Mouse (Mus musculus) MN1 (cell line): ENCODE data around the gene Dclk1.

Experiments
- DNase-seq: peaks from one replicate; pipeline ENCODE4 v3.0.0-alpha.2; 2016; ENCODE audit warnings: low spot score

Gene Dclk1

DNA sequence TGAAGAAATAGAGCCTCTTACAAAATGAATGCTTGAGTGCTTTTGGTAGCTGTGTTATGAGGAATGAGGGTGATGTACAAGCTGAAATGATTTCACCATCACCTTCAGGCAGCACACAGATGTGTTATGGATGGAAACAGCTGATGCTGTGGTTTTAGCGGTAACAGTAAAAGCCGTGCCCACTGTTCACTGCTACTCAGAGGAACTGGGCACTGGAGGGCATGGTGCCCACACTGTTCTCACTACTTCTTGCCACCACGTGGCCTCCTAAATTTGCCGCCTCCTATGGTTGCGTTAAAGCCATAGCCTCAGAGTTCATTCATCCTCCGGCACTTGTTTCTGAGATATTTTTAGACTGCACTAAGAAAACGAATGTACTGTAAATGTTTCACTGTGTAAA lies 18.0 kb downstream of the Dclk1 start:
- DNase-seq, result no peak

DNA sequence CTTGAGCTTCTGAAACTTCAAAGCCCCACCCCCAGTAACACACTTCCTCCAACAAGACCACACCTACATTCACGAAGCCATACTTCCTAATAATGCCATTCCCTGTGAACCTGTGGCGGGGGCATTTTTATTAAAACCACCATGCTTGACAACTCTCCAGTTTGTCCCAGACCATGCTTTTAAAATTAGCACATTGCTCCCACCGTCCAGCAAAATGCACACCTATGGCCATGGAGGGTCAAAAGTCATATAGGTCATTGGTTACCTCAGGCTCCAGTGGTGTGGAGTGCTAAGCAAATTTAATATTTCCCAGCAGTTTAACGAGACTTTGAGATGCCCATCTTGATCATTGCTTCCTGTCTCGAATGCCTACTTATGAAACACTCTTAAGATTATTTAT lies 23.9 kb downstream of the Dclk1 start:
- no peak for DNase-seq

DNA sequence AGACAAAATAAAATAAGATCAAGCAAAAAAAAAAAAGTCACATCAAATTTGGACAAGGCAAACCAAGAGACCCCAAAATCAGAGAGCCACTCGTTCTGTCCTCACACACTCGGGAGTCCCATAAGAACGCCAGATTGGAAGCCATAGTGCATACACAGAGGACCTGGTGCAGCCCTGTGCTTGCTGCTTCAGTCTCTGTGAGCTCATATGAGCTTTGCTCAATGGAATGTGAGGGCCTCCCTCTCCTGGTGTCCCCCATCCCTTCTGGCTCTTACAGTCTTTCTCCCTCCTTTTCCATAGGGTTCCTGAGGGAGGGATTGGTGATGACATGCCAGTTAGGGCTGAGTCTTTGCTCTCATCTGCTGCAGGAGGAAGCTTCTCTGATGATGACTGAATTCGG lies 27.6 kb downstream of the Dclk1 start:
- DNase-seq, result no peak

DNA sequence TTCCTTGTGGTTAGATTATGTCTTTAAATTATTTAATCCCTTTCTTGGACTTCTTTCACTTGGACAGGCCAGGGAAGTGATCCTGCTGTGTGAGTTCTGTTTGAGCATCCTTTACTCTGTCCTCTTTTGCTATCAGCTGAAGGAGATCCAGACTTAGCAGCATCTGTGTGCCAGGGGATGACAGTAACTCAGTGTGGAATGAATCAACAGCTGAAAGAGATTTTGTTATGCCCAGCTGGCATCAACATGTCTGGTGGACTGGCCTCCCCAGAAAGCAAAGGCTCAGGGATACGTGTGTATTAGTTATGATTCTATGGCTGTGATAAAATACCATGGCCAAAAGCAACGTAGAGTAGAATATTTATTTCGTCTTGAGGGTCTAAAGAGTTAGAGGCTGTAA lies 28.2 kb downstream of the Dclk1 start:
- no peak for DNase-seq

DNA sequence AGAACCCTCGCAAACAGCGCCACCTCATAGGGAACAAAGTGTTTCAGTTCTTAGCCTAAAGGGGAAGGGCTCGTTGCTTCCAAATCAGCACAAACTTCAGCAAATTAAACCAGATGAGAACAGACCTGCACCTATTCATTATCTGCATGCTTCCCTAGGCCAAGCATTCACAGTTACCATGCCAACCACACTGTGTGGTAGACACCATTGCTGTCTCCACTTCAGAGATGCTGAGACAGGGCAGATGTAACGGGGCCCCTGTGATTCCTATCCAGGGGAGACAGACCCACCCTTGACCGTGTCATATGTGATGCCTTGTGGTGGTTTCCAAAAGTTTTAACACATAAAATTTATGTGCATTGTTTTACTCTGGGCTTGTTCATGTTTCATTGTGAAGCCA lies 28.8 kb downstream of the Dclk1 start:
- no peak for DNase-seq

DNA sequence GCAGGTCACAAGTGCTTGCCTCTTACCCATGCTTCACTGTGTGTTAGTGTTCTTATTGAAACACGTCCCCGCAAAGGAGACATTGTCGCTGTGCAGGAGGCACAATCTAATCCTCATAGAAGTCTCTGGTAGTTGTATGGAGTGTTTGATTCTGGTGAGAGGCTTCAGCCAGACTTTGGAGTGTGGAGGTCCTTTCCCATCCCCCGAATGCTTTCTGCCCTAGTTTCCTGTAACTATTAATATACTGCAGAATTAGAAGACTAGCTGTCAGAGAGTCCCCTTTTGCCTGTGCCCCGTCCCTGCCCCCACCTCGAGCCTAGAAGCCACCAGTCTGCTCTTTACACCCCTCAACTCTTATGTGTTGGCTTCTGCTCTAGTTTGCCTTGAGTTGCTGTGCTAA lies 30.4 kb downstream of the Dclk1 start:
- no peak for DNase-seq

DNA sequence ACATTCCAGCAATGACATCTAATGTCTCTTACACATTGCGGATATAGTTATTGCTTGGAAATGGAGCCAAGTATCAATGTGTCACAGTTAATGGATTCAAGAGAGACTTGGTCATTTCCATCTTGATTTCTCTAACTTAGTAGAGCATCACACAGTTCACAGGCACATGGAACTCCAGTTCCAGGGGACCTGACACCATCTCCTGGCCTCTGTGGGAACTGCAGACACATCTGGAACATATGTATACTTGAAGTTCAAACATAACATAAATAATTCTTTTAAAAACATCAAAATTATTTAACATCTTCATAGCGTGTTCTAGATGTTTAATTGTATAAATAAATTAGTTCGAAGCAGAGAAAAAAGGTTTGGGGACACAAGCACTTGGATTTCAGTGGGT lies 34.3 kb downstream of the Dclk1 start:
- no peak for DNase-seq

DNA sequence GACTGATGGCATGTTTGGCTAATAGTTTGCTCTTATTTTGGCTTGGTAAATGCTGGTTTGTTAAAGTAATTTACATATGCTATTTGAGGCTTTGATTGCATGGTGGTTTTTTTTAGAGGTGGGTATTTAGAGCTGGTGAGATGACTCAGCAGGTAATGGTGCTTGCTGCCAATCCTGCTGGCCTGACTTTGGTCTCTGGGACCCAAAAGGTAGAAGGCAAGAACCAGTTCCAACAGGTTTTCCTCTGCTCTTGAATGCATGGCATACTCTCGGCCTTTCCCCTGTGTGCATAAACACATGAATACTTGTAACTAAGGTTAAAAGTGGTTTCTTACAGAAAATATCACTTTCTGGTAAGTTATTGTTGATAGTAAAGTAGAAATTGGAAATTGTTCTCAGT lies 34.7 kb downstream of the Dclk1 start:
- DNase-seq, result no peak

DNA sequence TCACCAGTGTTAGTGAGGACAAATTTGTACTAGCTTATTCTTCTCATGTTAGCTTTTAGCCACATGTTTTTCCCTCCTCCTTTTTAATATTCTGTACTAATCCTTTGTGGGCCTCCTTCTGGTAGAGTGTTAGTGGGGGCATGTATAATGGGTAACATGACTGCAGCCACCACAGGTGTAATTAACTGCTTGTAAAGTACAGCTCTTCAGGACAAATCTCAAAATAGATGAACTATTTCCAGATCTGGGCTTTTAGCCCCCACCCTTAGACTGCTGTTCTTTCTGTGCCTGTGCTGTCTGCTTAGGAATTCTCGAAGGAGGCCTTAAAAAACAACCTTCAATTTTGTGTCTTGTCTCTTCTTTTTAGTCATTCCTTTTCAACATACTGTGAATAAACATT lies 35.7 kb downstream of the Dclk1 start:
- DNase-seq, result no peak

DNA sequence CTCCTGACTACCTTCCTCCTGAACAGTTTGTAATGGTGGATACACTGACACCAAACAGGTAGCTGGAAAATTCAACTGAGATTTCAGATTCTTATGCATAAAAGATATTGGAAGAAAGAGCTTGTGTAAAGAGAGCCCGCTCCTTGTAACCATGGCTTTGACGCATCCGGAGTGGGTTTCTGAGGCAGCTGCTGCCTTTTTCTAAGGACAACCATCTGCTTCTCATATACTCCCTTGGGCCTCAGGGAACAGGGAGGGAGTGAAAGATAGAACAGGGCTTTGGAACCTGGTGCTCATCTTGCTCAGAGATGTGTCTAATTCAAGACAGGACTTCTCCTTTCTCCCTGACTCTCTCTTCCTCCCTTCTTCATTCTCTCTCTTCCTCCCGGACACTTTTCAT lies 37.8 kb downstream of the Dclk1 start:
- DNase-seq, result no peak

DNA sequence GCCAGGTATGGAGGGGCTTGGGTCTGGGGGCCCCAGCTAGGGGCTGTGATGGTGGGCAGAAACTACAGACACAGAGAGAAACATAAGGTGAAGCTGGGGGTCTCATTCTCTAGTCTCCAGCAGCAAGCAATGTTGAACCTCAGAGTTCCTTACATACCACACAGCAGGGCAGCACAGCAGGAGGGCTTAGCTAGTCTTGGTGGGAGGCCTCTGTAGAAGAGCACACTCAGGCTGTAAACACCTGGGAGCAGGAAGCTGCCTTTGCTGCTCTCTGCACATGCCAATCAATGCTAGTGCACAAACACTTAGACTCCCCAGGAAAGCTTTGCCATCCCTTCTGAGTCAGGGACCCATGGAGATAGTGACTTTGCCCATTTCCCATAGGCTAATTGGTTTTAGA lies 38.3 kb downstream of the Dclk1 start:
- DNase-seq, result no peak

DNA sequence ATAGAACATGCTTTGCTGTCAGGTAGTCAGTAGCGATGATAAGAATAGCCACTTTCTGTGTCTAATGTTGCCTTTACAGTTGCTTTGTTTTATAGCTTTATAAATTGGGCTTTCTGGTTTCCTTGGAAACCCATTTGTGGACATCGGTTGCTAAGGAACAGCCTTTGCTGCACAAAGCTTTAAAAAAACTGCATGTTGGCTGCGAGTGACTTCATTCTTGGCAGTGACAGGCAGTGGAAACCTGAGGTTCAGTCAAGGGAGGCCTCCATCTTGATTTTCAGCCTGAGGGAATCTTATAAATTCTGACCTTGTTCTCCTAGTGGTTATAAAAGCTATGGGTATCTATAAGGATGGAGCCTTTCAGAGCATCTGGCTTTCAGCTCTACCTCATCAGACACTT lies 42.1 kb downstream of the Dclk1 start:
- DNase-seq, result peak; percentile 81

DNA sequence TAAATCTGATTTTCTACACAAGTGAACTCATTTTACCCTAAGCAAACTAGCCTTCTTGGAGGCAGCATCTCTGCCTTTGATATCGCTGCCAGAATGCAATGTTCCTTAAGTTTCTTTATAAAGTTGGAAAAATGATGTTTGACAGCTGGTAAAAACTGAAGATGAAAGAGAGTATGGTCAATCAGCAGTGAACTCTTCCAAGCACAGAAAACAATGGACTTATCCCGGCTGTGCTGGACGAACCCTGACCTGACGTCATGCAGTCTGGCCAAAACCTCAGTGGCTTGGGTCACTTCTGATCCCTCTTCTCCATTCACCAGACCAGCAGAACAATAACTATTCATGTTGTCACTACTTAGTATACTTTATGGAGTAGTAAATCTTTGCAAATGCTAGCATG lies 46.6 kb downstream of the Dclk1 start:
- no peak for DNase-seq

DNA sequence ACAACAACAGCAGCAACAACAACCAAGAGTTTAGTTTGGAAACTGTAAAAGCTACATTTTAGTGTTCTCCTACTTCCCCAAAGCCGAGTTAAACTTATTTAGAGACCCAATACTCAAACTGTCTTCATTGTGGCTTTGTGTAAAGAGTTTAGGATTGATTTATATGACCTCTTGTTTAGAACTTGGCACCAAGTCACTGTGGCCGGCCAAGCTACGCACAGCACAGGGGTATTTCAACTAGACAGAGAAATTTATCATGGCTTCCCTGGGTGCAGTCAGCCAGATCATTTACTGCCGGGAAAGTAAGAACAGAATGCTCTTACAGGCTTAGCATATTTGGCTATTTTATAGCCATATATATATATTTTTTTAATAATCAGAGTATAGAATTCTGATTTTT lies 49.8 kb downstream of the Dclk1 start:
- no peak for DNase-seq

DNA sequence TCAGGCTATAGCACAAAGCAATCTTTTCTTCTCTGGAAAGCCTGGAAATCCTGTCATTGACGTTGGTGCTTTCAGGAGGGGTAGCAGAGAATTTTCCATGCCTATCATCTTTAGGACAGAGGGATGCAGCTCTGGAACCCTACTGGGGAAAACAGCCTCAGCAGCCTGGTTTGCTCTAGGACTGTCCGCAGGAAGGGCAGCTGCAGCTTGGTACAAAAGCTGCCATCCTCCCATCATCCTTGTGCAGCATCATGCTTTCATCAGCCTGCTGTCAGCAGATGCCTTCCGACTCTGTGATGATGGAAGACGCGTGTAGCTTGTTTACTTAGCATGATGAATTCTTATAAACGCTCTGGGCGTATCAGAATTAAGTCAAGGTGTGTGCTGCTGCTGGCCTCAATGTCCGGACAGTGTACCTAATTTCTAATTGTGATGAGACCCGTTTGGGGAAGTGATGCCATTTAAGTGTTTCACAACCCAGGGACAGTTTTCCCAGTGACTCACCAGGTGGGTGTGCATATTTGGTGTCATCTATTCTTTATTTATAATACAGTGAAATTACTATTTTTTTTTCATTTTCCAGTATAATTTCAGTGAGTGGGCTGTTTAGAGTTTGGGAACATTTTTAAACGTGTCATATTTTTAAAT lies 50.7 kb downstream of the Dclk1 start:
- no peak for DNase-seq

DNA sequence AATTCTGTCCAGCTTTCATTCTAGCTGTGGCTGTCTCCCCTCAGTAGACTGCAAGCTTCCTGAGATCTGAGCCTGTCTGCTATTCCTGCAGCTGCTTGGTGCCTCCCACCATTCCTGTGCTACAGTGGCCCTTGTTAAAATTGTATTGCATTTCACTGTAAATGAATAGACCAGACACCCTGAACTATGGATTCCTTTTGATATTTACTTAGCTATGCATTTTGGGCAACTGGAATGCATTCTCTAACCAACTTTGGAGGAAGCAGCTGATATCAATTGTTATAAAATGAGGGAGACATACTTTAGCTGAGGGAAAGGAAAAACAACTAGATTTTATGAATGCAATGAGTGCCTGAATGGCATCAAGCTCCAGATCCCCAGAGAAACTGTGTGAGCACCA lies 63.5 kb downstream of the Dclk1 start:
- DNase-seq, result no peak

DNA sequence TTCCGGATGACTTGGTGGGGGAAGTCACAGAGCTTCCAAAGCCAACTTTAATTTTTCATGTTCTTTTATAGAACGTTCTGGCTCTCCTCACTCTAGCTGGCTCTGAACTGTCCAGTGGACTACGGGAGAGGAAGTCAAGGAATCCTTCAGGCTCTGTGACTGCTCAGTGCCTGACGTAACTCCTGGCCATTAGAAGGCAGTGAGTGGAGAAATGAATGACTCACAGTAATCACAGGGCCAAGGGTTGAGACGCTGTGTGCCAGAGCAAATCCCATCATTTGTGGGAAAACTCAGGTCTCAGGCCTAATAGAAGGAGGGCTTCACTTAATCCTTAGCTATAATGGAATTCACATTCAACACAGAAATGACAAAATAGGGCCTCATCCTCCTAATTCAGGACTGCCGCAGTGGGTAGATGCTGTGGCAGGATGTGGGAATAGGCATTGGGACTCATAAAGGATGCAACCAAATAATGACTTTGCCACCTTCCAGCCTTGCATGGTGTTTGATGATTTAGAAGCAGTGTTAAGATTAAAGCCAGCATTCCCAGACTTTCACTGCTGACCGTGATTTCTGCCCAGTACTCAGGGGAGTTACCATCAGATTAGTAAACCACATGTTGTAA lies 65.5 kb downstream of the Dclk1 start:
- DNase-seq, result peak; percentile 79

DNA sequence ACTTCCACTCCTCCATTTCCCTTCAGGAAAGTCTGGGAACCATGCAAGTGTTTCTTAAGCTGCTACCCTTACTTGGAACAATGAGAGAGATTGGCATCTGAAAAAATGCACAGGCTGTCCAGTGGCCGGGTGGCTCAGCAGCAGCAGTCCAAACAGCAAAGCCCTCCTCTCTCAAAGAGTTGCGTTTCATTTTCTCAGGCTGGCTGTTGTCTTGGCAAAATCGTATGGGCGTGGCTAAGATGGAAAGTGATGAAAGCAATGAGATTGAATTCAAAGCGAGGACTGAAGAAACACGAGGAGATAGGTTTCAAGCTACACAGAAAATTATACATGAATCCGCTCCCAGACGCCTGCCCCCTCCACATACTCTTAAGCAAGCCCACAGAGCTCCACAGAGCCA lies 67.8 kb downstream of the Dclk1 start:
- DNase-seq, result no peak

DNA sequence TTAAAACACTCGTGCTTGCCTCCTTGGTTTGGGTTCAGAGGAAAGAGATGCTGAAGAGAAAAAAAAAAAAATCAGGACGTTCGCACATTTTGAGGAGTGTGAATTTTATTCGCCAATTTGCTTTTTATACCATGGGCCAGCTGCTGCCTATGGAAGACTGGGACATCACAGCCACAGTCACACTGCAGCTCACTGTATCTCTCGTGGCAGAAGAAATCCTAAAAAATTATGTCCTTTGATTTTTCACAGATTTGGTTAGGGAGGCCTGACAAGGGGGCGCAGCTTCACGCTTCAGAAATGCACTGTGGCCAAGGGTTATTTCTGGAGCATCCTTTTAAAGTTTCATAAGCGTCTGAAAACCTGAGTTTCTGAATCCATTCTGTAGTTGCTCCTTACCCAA lies 73.7 kb downstream of the Dclk1 start:
- DNase-seq, result no peak

DNA sequence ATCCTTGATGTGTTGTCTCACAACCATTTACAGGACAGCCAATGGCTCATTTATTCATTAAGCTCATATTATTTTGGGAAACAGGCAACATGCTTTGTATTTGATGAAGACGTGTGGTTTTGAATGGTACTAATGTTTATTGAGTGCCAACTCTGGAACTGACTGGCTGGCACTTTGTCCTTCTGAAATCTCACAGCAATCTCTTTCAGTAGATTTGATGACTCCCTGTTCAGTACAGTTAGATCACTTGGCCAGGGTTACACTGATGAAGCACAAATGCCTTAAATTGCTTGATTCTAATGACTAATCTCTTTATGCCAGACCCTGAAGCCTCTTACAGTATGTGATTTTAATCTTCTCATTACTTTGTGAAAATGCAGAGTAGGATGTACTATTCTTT lies 75.9 kb downstream of the Dclk1 start:
- DNase-seq, result peak; percentile 52

DNA sequence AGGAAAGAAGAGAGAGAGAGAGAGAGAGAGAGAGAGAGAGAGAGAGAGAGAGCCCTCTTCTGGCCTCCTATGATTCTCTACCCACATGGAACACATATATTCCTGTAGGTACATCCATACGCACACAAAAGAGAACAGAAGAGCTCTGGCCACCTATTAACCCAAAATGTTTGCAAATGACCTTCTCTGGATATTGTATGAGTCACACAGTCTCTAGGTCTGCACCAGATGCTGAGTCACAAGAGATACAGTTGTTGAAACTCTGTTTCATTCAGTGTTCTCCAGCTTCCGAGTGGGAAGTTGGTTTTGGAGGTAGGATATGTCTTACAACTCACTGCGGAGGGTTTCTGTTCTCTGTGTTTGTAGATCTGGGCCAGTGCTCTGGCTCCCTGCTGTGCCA lies 78.4 kb downstream of the Dclk1 start:
- DNase-seq, result peak; percentile 54

DNA sequence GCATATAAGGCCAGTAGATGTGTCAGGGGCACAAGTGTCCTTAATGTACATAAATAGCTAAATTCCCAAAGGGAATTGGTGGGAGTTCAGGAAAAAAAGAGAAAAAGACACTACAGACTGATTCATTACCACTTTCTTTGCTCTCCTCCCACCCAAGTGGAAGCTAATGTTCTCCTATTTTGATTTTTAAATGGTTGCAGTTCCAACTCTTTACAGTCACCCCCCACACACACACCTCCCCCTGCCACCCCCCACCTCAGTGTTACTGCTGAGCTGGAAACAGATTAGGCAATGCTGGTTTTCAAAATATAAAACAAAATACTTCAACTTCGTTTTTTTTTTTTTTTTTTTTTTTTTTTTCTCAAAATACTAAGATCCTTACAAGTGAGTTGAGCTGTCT lies 81.9 kb downstream of the Dclk1 start:
- DNase-seq, result no peak

DNA sequence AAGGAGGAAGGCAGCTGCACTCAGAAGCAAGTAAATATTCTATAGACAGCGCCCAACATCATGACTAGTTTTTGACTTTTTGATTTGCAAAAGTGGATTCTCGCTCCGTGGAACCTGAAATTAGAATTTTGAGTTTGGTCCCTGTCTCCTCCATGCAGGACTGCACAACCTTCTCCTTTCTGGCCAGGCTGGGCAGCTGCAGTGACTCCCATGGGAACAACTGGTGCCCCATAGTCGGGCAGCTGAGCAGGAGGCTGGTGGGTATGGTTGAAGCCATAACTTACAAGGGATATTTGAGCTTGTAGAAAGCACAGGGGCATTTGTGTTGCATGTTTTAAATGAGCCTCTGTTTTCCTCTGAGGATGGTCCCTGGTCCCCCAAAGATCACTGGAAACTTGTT lies 88.3 kb downstream of the Dclk1 start:
- DNase-seq, result no peak

DNA sequence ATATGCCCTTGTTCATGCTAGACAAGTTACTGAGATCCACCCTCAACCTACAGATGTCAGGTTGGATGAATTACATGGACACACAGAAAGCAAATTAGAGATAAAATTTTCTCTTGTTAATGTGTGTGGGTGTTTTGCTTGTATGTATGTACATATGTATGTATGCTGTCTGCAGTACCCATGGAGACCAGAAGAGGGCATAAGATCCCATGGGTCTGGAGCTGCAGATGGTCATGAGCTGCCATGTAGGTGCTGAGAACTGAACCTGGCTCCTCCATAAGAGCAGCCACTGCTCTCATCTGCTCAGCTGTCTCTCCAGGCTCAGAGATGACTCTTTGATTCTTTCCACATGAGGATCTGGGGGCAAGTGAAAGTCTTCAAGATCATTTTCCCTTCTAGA lies 89.5 kb downstream of the Dclk1 start:
- no peak for DNase-seq
